Mouse (Mus musculus): ENCODE data around the gene Cdh4.

- TF ChIP-seq FLI1 (IDR thresholded peaks at IDR 0.05; ENCODE audit: low read length) (no peak), GATA1 (IDR thresholded peaks at IDR 0.05; ENCODE audit: borderline replicate concordance, low read length) (no peak)
Measured at GRCm38 (mm10) chr2:179662739-179663138, 220.5 kb downstream of the Cdh4 start.
